Comparison of ENCODE assay signal across 9 mouse cellular contexts in the genomic region with DNA sequence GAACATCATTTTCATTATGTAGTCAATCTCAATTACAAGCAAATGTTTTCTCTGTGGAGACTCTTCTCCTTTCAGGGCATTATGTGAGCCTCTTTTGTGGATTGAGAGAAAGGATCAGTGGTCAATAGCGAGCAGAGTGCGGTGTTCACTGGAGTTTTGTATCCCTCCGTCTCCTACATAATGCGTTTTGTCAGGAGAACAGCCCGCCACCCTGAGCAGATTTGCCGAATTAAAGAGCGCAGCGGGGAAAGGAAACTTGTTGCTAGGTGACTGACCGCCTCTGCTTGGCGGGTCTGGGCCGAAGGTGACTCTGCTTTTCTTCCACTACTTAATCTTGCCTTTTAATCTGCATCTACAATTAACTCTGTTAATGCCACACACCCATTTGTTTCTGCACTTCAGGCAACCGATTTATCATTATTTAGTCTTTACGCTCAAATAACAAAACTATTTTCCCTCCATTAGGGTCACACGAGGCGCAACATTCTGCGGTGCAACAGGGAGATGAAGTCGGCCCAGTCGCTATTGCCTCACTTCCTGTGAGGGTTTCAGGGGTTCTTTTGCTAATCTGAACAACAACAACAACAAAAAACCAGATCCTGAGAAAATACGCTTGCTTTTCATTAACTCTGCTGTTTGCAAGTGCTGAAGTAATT.
DNase-seq lines count a peak whose midpoint lies in the region; ATAC-seq lines count a peak whose summit lies in the region.
"Had no signal": no experiment of that assay in that cellular context is flagged by ENCODE, and none has a peak within 500 bp of the region (broad histone marks: within the 10 kb centered on the region; RNA-seq: fewer than 3 reads in every experiment).

No protein-coding gene starts in this region.

- no peaks in the 10 kb centered on the region for H3K9me3 ChIP-seq in liver, embryonic 11.5 days (ENCODE audit: control insufficient read depth, low read length)
- no peaks in the 10 kb centered on the region for H3K9me3 ChIP-seq in embryonic facial prominence, embryonic 14.5 days (ENCODE audit: control insufficient read depth, low read length)
- H3K9me3 ChIP-seq in limb, embryonic 13.5 days = no peaks in the 10 kb centered on the region

- no peak for DNase-seq in liver, embryonic 11.5 days (ENCODE audit: low spot score)
- DNase-seq in liver = no peak
- DNase-seq in embryonic facial prominence, embryonic 14.5 days (ENCODE audit: low spot score) = peak; percentile 77
- DNase-seq in retina, embryonic 14.5 days (ENCODE audit: low spot score) = peak; percentile 88
- no peak for DNase-seq in cerebellum, adult 11 months
- no peak for DNase-seq in testis, postnatal 14 days (ENCODE audit: low spot score)
- no peak for DNase-seq in gastrocnemius, adult 8-10 months (ENCODE audit: low spot score in 2 of 2)

- ATAC-seq in liver, embryonic 11.5 days (replicated peaks; ENCODE audit: low FRiP score) = no peak
- peak; percentile 53; the same call in 1 of the 2 replicates for ATAC-seq in embryonic facial prominence, embryonic 14.5 days (ENCODE audit: low read depth)
- ATAC-seq in limb, embryonic 13.5 days (ENCODE audit: low FRiP score, low read depth) = no peak
- ATAC-seq: lung, postnatal 0 days had no signal

- no peak overlapping the region for H3K9ac ChIP-seq in liver, embryonic 11.5 days (ENCODE audit: low read depth, low read length)
- no peak overlapping the region; the same call in 1 of the 2 replicates for H3K9ac ChIP-seq in embryonic facial prominence, embryonic 14.5 days (ENCODE audit: low read depth, low read length)
- 0 out of 2 replicates have a peak overlapping the region, but pooled peaks have one; percentile 5 for H3K9ac ChIP-seq in limb, embryonic 13.5 days

- peaks cover 40% of the 10 kb centered on the region for H3K27me3 ChIP-seq in liver, embryonic 11.5 days (replicated peaks; ENCODE audit: control insufficient read depth, insufficient read depth, low read length)
- peaks cover 43% of the 10 kb centered on the region for H3K27me3 ChIP-seq in embryonic facial prominence, embryonic 14.5 days (replicated peaks; ENCODE audit: control insufficient read depth, insufficient read depth, low read length)
- H3K27me3 ChIP-seq in limb, embryonic 13.5 days = peaks cover 55% of the 10 kb centered on the region

- peak overlapping the region; percentile 21 for H3K4me2 ChIP-seq in liver, embryonic 11.5 days
- H3K4me2 ChIP-seq in embryonic facial prominence, embryonic 14.5 days (ENCODE audit: low read depth, low read length) = peak overlapping the region; percentile 43
- H3K4me2 ChIP-seq in limb, embryonic 13.5 days (replicated peaks) = peak overlapping the region; percentile 50

- H3K4me1 ChIP-seq in liver, embryonic 11.5 days (replicated peaks; ENCODE audit: control insufficient read depth, insufficient read depth, low read length) = no peaks in the 10 kb centered on the region; the same call in 1 of the 2 replicates
- no peaks in the 10 kb centered on the region for H3K4me1 ChIP-seq in embryonic facial prominence, embryonic 14.5 days (ENCODE audit: control insufficient read depth, insufficient read depth, low read length)
- H3K4me1 ChIP-seq in limb, embryonic 13.5 days = peaks cover 6% of the 10 kb centered on the region

- 6% methylated on average over 19 of the region's 19 CpGs for whole genome bisulfite sequencing in liver, embryonic 11.5 days
- WGBS in embryonic facial prominence, embryonic 14.5 days = 4% methylated on average over 19 of the region's 19 CpGs
- 6% methylated on average over 19 of the region's 19 CpGs for WGBS in limb, embryonic 13.5 days

- H3K36me3 ChIP-seq in liver, embryonic 11.5 days (ENCODE audit: control insufficient read depth, insufficient read depth, low read length) = no peaks in the 10 kb centered on the region
- no peaks in the 10 kb centered on the region for H3K36me3 ChIP-seq in embryonic facial prominence, embryonic 14.5 days (ENCODE audit: control insufficient read depth, insufficient read depth, low read length)
- no peaks in the 10 kb centered on the region for H3K36me3 ChIP-seq in limb, embryonic 13.5 days

- H3K4me3 ChIP-seq in liver, embryonic 11.5 days (ENCODE audit: low read depth, low read length) = no peak overlapping the region
- H3K4me3 ChIP-seq in embryonic facial prominence, embryonic 14.5 days (ENCODE audit: low read depth, low read length) = peak overlapping the region; percentile 20
- peak overlapping the region; percentile 23 for H3K4me3 ChIP-seq in limb, embryonic 13.5 days

- no peak overlapping the region for H3K27ac ChIP-seq in liver, embryonic 11.5 days (ENCODE audit: low read depth, low read length)
- no peak overlapping the region for H3K27ac ChIP-seq in embryonic facial prominence, embryonic 14.5 days (replicated peaks; ENCODE audit: low read depth, low read length)
- H3K27ac ChIP-seq in limb, embryonic 13.5 days = no peak overlapping the region

Comparison
In these comparisons a context has a peak if more than half of its experiments do, and no peak if none do; other contexts are left out.
1. DNase-seq: peak in embryonic facial prominence, embryonic 14.5 days (single experiment) and retina, embryonic 14.5 days (single experiment); none in liver, embryonic 11.5 days (single experiment), liver (single experiment), cerebellum, adult 11 months (single experiment), testis, postnatal 14 days (single experiment) and gastrocnemius, adult 8-10 months (0 of 2).
2. Peak in every context shown above with its lines, with median percentiles within 50 percentile points of each other: H3K4me2 ChIP-seq.